Mouse (Mus musculus): ENCODE measurements around the gene Cttnbp2nl.

The Cttnbp2nl gene

GRCm38 (mm10) chr3:104963331-104964276, 89.3 kb downstream of the Cttnbp2nl start:
- no peak for DNase-seq

- DNase-seq: no peak
Measured at GRCm38 (mm10) chr3:104962866-104963265, 90.1 kb downstream of the Cttnbp2nl start.

DNA sequence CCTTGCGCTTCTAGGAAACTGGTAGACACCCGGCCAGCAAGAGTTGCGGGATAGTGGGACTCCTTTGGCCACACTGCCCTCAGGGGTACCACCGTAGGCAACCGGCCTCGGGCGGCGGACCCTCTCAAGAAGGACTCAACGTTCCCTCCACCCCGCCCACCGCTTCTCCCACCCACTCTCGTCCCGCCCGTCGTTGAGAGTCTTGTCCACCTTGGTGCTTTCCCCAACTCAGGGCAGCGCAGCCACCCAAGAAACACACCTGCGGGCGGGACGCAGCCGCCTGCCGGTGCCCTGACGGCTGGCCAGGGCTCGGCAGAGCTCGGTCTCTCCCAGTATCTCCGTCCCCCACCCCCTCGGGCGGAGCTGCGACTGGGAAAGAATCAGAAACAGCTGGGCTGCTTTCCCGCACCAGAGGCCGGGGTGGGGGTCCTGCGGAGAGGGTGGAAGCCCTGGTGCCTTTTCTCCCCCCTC, 90.8 kb downstream of the Cttnbp2nl start:
- peak; percentile 64 for DNase-seq

DNA sequence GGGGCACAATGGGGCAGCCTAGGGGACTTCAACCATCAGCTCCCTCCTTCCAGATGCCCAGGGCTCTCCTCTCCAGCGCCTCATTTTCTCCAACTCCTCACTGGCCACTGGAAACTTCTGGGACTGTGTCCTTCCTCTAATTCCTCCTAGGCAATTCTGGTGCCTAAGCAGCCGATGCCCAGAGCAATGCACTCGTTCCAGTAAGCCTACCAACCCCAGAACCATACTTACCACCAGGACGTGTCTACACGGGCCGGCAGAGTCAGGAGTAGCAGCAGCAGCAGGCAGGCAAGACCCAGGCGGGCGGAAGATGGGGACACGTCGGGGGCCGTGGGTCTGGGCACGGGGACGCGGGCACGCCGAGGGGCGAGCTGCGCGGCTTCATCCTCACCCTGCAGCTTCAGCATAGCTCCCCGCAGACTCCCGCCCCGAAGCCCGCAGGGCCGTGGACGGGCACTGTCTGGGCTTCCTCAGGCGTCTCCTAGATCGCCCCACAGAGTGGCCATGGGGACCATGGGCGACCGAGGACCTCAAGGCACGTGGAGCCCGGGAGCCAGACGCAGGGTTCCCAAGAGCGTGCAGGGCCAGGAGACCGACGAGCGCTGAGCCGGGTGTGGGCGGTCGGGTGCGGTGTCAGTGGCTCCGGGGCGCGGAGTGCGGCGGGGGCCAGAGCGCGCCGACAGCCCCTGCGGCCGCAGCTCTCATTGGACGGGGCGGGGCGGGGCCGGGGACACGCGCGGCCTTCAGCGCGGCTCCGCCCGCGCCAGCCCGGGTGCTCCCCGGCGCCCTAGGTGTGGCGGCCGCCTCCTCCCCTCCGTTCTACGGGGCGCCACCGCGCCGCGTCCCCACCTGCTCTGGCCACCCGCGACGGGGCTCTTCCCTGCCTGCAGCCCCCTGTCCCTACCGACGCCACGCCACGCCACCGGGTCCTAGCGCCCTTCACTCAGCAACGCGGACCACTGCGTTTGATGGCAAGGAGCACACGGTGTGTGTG, 91.6 kb downstream of the Cttnbp2nl start, which contains the start of gene Wnt2b:
Wnt2b (minus strand) TSS at position 856 of the 994 bp plus-strand sequence.
- DNase-seq: peak; percentile 41

- no peak for DNase-seq
Measured at GRCm38 (mm10) chr3:104960026-104961000, 92.6 kb downstream of the Cttnbp2nl start.

DNA sequence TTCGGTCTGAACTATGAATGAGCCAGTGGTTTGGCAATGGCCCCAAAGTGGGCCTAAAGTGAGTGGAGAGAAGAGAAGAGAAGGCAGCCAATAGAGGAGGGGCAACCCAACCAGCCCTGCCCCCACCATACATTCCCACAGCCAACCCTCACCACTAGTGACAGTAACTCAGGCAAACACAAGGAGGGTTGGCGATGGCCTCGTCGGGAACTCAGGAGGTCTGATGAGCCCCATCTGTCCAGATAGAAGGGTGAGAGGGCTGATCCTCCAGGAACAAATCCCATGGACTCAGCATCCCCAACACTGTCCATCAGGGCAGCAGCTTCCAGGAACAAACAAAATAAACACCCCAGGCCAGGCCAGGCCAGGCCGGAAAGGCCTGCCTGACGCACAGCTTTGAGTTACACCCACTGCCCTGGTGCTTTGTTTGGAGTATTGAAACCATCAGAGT, 96.8 kb downstream of the Cttnbp2nl start:
- DNase-seq: peak; percentile 76

- no peak for DNase-seq
Measured at GRCm38 (mm10) chr3:104954551-104954950, 98.4 kb downstream of the Cttnbp2nl start.

DNA sequence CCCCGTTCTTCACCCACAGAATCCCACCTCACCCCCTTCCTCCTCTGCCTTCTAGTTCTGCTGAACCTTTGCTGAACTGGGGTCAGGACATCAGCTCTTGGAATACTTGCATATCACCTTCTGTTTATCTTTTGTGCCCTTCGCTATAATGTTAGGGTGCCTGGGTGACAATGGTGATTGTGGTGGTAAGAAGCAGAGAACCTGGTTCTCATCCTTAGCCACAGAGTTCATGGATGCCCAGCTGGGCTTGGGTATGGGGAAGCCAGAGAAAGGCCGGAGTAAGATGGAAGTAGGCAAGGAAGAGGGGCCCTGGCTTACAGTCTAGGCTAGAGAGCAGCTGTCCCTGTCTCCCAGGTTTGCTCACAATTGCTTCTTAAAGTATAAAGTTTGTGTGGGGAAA, 98.8 kb downstream of the Cttnbp2nl start:
- DNase-seq: no peak

DNA sequence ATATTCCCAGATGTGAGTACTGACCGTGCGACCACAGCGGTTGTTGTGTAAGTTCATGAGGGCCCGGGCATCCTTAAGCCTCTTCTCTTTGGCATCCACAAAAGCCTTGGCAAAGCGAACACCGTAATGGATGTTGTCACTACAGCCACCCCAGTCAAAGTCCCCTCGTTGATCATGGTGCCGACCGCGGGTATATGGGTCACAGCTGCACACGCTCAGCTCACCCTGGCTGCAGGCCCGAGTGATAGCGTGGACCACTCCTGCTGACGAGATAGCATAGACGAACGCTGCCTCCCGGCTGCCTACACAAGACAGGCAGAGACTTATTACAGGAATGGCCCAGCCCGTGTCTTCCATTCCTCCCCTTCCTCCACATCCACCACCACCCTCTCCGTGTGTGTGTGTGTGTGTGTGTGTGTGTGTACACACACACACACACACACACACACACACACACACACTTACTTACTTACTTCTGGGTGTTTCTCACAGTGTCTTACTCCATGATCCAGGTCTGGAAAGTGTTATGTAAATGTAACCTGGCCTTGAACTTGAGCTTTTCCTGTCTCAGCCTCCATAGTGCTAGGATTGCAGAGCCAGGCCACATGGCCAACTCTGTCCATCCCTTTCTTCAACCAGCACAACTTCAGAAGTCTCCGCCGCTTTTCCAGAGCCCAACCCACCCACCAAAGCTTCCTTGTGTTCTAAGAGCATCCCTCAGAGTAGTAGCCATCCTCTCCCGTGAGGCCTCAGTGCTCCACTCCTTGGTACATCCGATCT, 99.9 kb downstream of the Cttnbp2nl start:
- no peak for DNase-seq
